Mouse (Mus musculus) thymus, postnatal 25 days (tissue): ENCODE data around the gene Mat2a.
"Not testable (repeated sequence)": the region's sequence is repeated elsewhere in the genome, so short reads cannot be mapped to it uniquely, and the experiment has no call there.

ENCODE experiments used
- DNase-seq: peaks from one replicate; pipeline ENCODE4 v3.0.0; 2022

Mat2a gene

DNA sequence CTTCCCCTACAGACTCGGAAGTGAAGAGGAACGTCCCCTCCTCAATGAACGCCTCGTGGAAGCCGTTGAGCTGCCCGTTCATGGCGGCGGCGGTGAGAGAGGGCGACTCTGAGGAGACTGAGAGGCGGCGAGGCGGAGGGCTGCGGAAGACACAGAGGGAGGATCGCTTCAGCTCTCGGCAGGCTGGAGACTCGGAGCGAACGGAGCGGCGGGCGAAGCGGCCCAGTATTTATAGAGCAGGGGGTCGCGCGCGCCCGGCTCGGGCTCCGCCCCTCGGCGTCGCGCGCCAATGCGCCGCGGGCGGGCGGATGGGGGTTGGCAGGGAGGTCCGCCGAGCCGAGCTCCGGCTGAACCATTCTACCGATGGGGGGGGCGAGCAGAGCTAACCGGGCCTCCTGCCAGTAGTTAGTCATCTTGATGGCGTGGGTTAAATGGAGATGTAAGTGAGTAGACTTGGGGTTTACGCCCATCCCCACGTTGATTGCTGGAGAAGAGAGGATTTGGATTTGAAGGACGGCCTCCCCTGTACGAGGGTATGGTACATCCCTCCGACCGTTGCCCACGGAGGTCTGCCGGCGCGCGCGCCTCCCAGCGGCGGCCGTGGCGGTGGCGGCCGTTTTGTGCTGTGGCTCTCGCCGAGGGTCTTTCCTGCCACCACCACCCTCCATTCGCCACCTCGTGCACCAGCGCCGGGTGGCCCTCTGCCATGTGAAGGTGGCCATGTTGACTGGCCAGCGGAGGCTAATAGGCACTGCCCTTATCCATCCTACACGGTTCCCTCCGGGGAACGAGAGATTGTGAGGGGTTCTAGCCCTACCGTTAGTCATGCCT lies at the start of gene Mat2a:
TSS of gene Mat2a (minus strand) at position 204 of the 831 bp plus-strand sequence.
- peak; percentile 96 for DNase-seq

- no peak for DNase-seq
Measured at GRCm38 (mm10) chr6:72488850-72489249, 49.5 kb upstream of the Mat2a start.

DNA sequence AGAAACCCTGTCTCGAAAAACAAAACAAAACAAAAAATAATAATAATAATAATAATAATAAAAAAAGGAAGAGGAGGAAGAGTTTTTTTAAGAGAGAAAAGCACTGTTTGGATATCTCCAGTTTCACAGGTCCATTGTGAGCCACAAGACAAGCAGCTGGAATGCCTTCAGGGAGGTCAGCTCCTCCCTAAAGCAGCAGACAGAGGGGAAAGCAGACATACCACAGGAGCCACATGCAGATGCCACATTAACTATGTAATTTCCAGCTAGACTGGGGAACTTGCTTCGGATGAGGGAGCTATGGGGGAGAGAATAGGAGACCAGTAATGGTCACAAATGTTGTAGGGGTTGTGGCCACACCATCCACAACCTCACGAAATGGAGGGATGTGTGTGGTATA lies 47.9 kb upstream of the Mat2a start:
- DNase-seq, result no peak

DNA sequence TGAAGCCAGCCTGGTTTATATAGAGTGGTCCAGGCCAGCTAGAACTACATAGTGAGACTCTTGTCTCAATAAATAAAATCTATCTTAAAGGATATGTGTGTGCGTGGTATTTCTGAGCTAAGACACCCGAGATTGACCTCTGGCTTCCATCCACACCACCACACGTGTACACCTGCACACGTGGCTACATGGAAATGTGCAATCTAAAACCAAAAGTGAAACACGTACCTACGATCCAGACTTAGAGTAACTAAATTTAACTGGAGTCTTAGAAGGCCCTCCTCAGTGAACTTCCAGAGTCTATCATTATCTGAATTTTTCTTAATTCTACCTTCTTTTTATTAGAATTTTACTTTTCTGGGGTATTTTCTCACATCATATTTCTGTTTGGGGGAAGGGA lies 46.9 kb upstream of the Mat2a start:
- no peak for DNase-seq

DNA sequence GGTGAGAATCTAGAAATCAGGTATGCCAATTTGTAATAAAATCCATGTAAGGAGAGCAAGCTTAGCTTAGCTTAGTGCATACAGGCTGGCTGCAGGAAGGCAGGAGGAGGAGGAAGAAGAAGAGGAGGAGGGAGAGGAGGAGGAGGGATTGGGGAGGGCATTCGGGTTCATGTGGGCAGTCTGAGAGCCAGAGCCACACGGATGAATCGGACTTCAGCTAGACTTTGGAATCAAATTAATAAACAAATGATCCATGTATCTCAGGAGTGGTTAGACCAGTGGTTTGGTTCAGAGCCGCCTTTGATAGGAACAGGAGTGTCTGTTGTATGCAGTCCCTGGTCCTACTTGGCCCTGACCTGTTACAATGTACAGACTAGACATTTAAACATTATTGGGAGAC lies 45.5 kb upstream of the Mat2a start:
- DNase-seq, result no peak

DNA sequence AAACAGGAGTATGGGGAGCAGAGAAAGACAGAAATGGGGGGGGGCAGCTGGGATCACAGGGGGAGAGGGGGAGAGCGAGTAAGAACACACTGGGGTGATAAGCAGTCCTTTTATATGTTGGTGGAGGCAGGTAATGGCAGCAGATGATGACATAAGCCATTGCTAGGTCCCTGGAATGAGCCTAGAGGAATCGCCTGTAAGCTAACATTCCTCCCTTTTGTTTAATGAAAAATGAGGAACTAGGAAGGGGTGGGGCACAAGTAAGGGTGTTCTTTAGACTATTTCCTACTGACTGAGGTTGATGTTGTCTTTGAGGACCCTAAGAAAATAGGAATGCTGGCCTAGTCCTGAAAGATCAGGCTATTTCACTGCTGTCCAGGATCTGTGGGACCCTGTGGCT lies 42.8 kb upstream of the Mat2a start:
- no peak for DNase-seq

- no peak for DNase-seq
Measured at GRCm38 (mm10) chr6:72480422-72480702, 41.0 kb upstream of the Mat2a start.

GRCm38 (mm10) chr6:72479645-72480421 lies 40.5 kb upstream of the Mat2a start:
- DNase-seq, result no peak

- DNase-seq, result not testable (repeated sequence)
Measured at GRCm38 (mm10) chr6:72478691-72479090, 39.3 kb upstream of the Mat2a start.

GRCm38 (mm10) chr6:72477621-72478020 lies 38.3 kb upstream of the Mat2a start:
- no peak for DNase-seq

- no peak for DNase-seq
Measured at GRCm38 (mm10) chr6:72476836-72477235, 37.5 kb upstream of the Mat2a start.

- no peak for DNase-seq
Measured at GRCm38 (mm10) chr6:72475221-72475985, 36.0 kb upstream of the Mat2a start.

DNA sequence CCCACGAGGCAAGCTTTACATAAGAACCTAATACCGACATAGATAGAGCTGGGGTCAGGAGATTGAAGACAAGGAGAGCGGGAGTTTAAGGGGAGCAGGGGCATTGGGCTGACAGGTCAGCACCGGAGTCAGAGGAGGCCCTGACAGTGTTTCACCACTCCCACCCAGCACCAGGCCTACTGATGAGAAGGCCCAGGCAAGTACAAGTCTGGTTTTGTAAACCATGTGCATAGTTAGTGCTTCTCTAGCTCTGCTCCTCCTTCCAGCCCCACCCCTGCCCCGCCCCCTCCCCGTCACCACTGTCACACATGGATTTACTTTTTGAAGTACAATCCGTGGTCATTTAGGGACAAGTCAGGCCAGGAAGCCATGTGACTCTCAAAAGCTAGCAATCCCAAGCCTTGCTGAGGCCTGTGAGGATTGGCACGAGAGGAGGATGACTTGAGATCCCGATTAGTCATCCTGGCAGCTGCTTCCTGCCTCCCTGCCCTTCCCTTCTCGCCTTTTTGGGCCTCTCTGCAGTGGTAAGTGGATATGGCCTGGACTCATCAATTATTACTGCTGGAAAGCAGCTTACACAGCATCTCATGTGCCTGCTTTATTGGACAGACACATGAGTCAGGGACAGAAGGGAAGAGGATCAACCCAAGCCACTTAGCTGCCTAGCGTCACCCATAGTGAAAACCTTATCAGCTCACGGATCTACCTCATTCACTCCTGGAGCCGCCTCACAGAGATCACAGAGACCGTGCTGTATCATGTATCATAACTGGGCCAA lies 34.1 kb upstream of the Mat2a start:
- DNase-seq, result peak; percentile 39

- DNase-seq, result no peak
Measured at GRCm38 (mm10) chr6:72466171-72466570, 26.8 kb upstream of the Mat2a start.

- no peak for DNase-seq
Measured at GRCm38 (mm10) chr6:72465361-72466157, 26.2 kb upstream of the Mat2a start.

- DNase-seq, result not testable (repeated sequence)
Measured at GRCm38 (mm10) chr6:72462550-72463257, 23.3 kb upstream of the Mat2a start.

DNA sequence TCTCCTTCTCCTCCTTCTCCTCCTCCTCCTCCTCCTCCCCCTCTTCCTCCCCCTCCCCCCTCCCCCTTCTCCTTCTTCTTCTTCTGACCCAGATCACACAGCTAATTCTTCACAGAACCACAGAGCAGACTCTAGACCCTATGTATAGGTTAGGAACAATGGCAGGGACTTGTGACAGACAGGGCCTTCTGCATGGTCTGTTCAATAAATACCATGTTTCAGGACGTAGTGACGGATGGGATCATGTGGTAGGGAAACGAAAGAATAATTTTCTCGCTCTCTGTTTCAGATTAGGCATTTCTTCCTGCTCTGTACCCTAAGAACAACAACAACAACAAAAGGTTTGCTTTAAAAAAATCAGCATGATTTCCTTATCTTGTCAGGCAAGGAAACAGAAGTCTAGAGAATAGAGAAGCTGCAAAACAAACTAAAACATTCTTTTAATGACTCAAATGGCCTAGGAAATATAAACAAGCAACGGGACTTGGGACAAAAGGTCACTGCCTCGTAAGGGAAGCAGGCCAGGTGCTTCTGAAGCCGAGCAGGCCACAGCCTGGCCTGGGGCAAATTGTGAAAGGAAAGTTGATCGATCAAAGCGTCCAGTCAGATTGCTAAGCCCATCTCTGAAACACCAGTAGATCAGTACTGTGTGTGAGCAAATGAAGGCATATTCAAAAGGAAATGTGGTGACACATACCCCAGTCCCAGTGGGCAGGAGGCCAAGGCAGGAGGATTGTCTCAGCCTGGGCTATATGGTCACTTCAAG lies 20.9 kb upstream of the Mat2a start:
- DNase-seq, result no peak

- DNase-seq, result no peak
Measured at GRCm38 (mm10) chr6:72458921-72459320, 19.6 kb upstream of the Mat2a start.

GRCm38 (mm10) chr6:72458418-72458817 lies 19.1 kb upstream of the Mat2a start:
- DNase-seq, result no peak

GRCm38 (mm10) chr6:72456567-72456966 lies 17.2 kb upstream of the Mat2a start:
- no peak for DNase-seq
